Mouse (Mus musculus) urinary bladder, postnatal 10 days (tissue): ENCODE measurements around the gene Slco1c1.
"Not testable (repeated sequence)": the region's sequence is repeated elsewhere in the genome, so short reads cannot be mapped to it uniquely, and the experiment has no call there.

ENCODE experiments used
- DNase-seq: peaks from one replicate; pipeline ENCODE4 v3.0.0; 2022; ENCODE audit warnings: low spot score

Gene Slco1c1

DNA sequence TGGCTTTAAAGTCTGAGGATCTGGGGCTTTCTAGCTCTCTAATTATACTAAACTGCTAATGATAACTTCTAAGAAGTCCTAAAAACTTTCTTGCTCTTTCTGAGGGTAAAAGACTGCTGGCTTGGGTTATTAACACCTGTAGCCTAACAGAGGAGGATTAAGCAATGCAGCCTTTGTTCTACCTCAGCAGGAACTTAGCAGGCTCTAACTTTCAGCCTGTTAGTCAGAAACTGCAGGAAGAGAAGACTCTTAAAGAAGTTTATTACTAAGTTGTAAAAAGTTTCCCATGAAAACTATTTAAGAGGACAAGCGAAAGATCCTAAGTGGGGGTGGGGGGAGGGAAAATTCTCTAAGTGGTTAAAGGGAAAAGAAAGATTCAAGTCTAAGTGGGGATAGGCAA, 65.8 kb downstream of the Slco1c1 start:
- no peak for DNase-seq

- not testable (repeated sequence) for DNase-seq
These were observed 66.5 kb downstream of the Slco1c1 start for GRCm38 (mm10) chr6:141590598-141591200.

DNA sequence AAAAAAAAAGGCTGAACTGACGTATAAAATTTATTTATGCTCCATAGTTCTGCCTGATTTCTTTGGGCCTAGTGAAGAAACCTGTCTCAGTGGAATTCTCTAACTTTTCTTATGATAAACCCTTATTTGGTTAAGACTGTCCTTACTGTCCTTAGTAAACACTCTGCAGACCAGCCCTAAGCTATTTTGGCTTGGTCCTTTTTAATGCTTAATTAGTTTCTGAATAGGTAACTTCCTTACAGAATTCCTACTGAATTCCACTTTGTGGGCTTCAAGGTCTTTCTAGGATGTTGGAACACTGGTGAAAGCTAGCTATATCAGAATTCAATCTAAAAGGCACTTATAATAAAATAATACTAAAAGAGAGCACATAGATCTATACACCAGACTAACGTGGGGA, 71.9 kb downstream of the Slco1c1 start:
- DNase-seq: no peak

GRCm38 (mm10) chr6:141597037-141597436, 72.9 kb downstream of the Slco1c1 start:
- DNase-seq: no peak

DNA sequence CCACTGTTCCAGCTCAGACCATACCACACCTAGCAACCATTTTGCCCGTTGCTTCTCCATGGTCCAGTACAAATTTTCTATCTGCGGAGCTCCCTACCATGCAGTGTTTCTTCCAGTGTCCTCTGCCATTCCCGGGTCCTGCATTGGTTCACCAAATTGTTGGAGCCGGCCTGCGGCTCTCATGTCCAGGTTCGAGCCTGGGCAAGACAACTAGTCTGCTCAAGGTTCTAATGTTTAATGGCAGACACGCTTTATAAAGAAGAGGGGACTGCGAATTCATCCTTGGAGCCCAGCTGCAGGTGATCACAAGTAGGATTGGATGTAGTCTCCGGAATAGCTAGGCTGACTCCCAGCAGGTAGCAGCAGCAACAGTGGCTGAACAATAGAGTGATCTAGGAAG, 76.8 kb downstream of the Slco1c1 start:
- no peak for DNase-seq

GRCm38 (mm10) chr6:141610702-141611260, 86.6 kb downstream of the Slco1c1 start:
- DNase-seq: no peak

DNA sequence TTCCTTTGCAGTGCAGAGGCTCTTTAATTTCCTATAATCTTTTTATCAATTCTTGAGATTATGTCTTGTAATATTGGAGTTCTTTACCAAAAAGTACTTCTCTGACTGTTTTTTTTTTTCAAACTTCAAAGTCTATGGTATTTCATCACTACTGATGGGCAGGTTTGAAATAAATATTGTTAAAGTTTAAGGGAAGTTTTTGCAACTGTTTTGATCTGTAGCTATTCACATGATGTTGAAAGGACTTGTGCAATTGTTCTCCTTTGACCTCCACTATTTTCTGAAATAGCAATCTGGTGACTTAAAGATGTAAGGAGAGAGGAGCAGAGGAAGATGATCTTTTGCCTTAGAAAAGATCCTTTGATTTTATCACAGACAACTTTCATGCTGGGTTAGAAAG, 89.8 kb downstream of the Slco1c1 start:
- no peak for DNase-seq

DNA sequence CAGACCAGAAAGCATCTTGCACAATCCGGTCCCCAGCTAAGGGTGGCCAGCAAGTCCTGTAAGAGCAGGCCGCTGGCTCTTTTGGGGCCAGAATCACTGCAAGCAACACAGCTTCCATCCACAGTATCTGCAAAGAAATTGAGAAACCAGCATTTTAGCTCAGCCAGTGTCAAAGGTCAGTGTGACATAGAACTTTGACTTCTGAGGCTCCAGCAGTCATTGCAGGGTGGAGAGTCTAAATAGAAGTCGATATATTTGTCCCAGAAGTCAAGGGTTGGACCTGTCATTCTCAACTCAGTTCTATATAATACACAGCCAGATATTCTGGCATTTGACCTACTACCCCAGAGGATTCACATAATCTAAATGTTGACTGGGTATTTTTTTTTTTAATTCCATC, 91.2 kb downstream of the Slco1c1 start:
- DNase-seq: no peak
